Mouse (Mus musculus): ENCODE data around the gene Nktr.

Gene Nktr

DNA sequence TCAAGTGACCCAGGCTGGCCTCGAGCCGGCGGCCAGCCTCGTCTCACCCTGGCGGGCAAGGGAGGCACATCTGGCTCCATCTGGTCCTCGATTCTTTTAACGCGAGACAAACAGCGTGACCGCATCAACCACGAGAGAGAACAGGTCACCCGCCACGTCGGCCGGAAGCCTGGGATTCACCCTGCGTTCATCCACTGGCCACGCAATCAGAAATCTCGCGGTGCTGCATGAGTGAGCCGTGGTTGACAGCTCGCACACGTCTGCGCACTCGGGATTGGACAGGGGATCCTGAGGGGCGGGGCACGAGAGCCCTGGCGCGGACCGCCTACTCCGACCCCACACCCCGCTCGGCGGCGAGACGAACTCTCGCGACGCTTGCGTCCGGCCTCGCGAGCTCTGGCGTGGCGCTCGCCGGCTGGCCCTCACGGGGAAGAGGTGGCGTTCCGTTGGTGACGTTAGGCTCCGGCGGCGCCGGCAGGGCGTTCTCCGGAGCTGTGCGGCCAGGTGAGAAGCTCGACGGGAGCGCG lies at the start of gene Nktr:
TSS of gene Nktr (plus strand) at position 378 of the 527 bp plus-strand sequence.
- peak; percentile 95 to 96 for DNase-seq (ENCODE audit: low read depth in 1 of 2, low spot score in 2 of 2)

DNA sequence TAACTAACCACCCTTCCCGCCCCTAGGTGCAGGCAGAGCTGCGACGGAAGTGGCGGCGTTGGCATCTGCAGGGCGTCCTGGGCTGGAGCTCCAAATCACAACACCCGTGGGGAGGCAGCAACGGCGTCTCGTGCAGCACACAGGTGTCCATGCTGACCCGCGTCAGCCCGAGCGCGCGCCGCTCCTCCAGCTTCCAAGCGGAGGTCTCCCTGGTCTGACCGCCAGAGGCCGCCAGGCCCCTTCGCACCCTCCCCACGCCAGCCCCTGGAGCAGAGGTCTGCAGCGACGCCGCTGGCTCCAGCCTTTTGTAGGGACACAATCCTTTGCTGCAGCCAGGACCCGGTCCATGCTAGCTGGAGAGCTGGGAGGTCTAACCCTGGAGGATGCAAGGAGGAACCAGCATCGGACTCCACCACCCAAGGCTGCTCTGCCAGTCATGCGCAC lies 49.6 kb upstream of the Nktr start:
- DNase-seq (ENCODE audit: low read depth in 1 of 2, low spot score in 2 of 2), result peak in 1 of 2 experiments; percentile 15

DNA sequence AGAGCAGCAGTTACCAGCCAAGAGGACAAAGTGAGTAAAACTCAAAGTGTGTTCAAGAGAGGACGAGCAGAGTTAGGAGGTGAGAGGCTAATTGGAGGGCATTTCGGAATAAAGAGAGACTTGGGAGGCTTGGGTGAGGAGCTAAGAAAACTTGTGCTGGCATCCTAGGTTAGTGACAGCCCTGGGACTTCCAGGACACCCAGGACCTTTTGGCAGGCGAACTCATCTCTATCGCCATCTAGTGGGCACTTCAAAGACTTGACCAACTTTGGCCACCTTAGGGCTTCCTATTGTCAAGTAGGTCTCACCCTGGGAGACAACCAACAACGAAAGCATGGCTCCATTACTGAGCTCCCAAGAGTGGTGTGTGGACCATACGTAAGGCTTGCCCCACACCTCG lies 47.7 kb upstream of the Nktr start:
- no peak for DNase-seq (ENCODE audit: low read depth in 1 of 2, low spot score in 2 of 2)

DNA sequence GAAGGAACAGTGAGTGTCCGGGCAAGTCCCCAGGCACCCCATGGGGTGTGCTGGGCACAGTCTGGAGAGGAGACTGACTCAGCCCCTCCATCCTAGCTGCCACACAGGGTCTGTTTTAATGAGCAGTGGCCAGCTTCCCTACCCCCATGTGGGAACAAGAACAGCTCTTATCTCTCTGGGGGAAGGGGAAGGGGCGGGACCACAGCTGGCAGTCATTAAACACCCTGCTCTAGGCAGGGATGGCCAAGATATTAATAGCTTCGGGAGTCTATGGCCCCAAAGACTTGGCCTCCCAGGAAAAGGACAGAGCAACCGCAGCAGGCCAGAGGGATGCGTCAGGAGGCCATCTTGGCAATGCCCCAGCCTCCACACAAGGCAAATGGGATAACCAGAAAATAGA lies 46.7 kb upstream of the Nktr start:
- no peak for DNase-seq (ENCODE audit: low read depth in 1 of 2, low spot score in 2 of 2)

DNA sequence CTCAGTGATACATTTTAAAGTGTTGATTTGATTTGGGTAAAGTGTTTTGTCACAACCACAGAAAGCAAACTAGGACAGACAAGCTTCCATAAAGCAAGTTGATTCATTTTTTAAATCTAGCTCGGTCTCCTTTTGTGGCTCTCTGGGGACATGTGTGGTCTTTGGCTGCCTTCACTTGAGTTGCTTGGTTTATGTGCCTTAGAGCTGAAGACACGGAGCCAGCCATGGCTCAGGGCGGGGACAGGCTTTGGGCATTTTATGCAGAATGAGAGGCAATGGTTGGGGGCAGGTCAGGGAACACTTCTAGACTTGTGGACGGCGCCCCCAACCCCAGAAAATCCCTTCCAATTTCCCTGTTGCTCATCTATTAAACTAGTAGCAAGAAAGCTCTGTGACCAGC lies 45.3 kb upstream of the Nktr start:
- no peak for DNase-seq (ENCODE audit: low read depth in 1 of 2, low spot score in 2 of 2)

DNA sequence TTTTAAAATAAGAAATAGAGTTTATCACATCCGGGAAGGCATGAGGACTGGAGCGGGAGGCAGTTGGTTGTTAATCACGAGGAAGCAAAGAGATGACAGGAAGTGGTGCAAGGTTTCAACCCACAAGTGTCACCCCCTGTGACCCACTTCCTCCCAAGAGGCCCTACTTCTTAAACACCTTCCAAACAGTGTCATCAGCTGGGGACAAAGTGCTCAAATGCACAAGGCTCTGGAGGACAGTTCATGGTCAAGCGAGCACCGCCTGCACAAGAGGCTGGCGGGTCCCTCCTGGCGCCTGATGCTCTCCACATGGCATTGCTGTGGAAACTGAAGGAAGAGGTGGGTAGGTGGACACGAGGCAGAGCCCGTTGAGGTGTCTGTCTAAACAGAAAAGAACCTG lies 44.0 kb upstream of the Nktr start:
- DNase-seq (ENCODE audit: low read depth in 1 of 2, low spot score in 2 of 2), result peak; percentile 40 to 42

DNA sequence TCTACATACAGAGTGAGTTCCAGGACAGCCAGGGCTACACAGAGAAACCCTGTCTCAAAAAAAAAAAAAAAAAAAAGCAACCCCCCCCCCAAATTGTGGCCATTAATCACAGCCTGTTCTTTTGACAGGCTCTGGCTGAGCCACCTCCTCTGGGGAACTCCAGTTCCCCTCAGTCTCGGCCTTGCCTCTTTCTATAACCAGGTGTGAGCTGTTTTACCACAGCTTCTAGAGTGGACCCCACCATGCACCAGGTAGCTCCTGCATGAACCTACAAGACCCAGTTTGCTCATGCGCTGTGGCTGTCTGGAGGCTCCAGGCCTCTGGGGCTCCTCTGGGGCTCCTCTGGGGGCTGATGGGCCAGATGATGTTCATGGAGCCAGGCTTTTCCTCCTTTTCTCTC lies 43.4 kb upstream of the Nktr start:
- no peak for DNase-seq (ENCODE audit: low read depth in 1 of 2, low spot score in 2 of 2)

DNA sequence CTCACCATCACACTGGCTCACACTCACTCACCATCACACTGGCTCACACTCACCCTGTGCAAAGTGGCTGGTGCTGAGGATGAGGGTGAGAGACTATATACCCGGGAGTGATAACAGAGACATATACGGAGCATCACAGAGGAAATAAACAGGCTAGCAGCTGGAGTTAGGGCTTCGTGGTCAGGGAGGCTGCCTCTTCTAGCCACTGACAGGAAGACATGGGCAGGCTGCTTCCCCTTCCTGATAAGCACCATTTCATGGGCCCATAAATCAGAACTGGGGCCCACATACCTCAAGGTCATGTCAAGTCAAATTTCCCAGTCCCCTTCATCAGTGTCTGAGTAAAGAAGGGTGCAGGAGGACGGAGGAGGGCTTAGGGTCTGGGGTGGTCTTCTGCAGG lies 41.9 kb upstream of the Nktr start:
- DNase-seq (ENCODE audit: low read depth in 1 of 2, low spot score in 2 of 2), result no peak

DNA sequence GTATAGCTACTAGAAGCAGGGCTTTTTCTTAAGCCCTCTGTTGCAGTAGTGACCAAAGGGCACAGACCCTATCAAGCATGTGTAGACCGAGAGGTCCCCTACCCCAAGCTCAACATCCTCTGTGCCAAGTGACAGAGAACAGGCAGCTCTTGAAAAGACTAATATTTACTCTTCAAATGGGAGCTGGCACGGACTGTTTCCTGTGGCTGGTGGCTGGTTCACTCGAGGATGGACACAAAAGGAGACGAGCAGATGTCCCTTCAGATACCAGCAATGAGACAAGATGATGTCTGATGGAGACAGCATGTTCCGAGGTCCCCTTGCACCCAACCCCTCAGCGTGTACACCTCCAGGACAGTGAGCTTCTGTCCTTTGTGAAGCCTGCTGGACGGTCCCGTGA lies 41.5 kb upstream of the Nktr start:
- no peak for DNase-seq (ENCODE audit: low read depth in 1 of 2, low spot score in 2 of 2)

DNA sequence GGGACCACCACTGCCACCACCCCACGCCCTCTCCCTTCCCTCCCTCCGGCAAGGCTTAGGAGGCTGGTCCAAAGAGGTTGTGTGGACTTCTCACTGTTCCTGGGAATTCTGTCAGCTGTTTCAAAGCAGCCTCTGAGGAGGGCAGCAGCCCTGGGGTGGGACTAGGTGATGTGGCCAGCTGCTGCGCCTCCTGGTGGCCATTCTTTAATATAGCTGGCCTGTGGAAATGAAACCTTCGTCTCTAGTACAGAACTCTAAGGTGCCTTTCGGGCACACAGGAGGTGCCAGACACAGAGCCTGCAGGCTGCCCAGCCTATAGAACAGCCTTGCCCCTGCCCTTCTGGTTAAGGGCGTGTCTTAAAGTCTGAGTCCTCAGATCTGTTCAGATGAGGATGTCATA lies 39.4 kb upstream of the Nktr start:
- no peak for DNase-seq (ENCODE audit: low read depth in 1 of 2, low spot score in 2 of 2)

DNA sequence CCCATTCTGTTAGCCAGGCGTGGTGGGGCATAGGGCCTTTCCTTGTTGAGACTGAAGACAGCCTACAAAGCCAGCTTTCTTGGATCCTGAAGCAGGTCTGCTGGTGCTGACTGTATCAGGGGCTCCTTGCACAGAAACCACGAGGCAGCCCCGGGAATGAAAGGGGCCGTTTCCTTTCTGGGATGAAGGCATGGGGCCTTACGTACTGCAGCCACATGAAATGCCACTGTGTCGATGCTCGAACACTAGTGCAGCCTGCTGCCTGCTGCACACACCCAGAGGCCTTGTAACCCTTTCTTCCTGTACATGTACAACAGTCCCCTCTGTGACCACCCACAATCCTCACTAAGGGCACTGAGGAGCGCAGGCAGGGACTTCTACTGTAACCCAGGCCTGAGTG lies 37.8 kb upstream of the Nktr start:
- no peak for DNase-seq (ENCODE audit: low read depth in 1 of 2, low spot score in 2 of 2)

DNA sequence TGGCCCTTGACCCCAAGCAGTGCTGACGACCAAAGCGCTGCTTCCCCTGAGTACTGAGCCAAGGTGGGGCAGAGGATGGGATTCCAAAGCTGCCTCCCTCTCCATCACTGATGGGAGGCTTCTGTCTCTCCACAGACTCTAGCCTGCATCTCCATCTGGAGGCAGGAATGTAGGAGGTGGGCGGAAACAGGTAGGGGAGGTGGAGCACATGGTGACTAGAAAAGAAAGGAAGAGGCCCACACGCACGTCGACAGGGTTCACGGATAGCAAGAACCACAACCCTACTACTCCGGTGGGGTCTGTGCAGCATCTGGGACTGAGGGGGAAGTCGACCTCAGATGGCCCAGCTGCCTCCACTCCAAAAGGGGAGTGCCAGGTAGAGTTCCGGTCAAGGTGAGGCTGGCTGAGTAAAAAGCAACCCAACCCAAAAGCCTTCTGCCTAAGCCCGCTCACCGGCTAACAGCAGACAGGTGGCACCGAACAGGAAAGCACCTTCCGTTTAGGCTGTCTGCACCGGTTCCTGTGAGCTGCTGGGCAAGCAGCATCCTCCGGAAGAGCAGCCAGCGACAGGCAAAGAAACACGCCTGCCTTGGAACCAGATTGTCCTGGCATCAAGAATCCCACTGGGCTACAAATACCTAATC lies 36.8 kb upstream of the Nktr start:
- no peak for DNase-seq (ENCODE audit: low read depth in 1 of 2, low spot score in 2 of 2)

DNA sequence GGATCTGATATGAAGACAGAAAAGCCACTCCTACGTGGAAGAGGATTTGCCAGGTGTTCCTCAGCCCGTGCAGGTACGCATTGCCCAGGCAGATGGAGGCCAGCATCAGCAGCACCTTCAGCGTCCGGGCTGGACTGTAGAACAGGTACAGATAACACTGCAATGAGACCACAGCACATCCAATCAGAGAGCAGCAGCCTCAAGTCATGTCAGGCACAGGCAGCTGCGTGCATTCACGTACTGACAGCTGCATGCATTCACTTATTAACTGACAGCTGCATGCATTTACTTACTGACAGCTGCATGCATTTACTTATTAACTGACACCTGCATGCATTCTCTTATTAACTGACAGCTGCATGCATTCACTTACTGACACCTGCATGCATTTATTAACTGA lies 34.3 kb upstream of the Nktr start:
- no peak for DNase-seq (ENCODE audit: low read depth in 1 of 2, low spot score in 2 of 2)

DNA sequence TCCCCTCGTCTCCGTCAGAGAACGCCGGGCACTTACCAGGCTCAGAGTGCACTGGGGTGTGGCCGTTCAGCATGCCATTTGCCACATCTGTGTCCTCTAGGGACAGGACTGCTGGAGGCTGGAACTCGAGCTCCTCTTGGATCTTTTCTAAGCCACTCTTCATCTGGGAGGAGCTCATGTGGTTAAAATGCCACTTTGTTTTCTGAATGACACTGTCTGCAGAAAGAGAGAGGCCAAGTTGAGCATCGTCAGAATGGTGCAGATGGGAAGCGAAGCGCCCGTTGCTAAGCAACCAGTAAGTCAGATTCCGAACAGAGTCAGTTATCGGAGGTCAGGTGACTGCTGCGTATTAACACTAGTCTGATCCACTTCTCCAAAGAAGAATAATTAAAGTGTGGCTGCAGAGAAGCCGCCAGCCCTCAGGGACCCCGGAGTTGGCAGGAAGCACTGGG lies 28.7 kb upstream of the Nktr start:
- DNase-seq (ENCODE audit: low read depth in 1 of 2, low spot score in 2 of 2), result no peak

DNA sequence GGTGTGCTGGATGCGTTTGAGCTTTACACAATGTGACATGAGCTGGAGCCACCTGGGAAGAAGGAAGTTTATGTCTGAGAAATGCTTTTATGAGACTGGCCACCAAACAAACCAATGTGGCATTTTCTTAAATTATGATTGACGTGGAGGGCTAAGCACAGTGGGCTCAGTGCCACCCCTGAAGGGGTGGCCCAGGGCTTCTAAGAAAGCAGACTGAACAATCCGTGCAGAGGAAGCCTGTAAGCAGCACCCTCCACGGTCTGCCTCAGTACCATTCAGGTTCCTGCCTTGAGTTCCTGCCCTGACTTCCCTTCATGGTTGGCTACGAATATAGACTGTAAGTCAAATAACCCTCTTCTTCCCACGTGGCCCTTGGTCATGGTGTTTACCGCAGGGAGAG lies 28.2 kb upstream of the Nktr start:
- no peak for DNase-seq (ENCODE audit: low read depth in 1 of 2, low spot score in 2 of 2)

DNA sequence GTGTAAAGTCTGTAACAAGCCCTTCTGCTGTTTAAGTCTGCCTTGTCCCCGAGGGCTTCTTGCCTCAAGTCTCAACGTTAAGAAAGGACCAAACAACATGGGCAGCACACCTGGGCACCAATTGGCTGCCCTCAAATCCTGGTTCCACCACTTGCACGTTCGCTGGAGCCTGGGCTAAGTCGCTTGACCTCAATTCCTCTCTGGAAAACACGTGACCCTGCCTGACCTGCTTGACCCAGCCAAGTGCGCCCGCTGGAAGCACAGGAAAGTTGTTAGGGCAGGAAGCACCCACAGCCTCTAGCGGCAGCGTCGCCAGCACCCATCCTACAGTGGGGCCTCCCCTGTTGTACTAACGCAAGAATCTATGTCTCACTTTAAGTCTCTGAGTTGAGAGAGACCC lies 24.2 kb upstream of the Nktr start:
- no peak for DNase-seq (ENCODE audit: low read depth in 1 of 2, low spot score in 2 of 2)

DNA sequence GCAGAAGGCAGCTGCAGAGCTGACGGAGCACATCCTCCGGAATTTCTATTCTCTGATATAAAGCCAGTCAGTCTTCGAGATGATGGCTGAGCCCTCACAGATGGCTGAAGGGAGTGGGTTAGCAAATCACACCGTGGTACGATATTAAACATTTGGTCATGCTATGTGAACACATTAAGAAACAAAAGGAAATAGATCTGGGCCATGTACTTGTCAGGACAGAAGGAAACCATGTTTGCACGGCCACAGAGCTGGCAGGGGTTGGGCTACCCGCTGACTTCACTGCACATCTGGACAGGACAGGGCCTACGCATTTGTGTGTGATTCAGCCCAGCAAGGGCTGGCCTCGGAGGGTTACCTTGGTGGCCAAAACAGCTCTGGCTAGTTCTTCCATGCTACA lies 22.3 kb upstream of the Nktr start:
- DNase-seq (ENCODE audit: low read depth in 1 of 2, low spot score in 2 of 2), result no peak

DNA sequence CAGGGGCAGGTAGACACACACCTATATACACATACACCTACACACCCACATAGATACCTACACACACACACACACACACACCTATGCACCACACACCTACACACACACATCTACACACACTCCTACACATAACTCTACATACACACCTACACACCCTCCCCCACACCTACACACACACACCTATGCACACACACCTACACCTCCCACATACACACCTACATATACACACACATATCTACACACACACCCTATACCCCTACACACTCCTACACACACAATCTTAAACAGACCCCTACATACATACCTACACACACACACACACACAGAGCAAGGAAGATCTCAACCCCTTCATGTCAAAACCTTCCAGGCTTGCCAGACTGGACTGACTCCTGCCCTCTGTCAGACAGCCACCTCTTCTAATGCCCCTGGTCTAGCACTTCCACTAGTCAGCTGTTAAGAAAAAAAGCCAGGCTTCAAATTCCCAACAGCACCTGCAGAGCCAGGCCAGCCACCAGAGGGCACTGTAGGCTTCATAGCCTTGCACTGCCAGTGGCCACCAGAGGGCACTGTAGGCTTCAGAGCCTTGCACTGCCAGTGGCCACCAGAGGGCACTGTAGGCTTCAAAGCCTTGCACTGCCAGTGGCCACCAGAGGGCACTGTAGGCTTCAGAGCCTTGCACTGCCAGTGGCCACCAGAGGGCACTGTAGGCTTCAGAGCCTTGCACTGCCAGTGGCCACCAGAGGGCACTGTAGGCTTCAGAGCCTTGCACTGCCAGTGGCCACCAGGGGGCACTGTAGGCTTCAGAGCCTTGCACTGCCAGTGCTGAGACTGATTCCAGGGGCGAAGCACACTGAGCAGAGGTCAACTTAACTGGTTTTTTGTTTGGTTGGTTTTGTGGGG lies 21.6 kb upstream of the Nktr start:
- DNase-seq (ENCODE audit: low read depth in 1 of 2, low spot score in 2 of 2), result peak; percentile 56 to 83

DNA sequence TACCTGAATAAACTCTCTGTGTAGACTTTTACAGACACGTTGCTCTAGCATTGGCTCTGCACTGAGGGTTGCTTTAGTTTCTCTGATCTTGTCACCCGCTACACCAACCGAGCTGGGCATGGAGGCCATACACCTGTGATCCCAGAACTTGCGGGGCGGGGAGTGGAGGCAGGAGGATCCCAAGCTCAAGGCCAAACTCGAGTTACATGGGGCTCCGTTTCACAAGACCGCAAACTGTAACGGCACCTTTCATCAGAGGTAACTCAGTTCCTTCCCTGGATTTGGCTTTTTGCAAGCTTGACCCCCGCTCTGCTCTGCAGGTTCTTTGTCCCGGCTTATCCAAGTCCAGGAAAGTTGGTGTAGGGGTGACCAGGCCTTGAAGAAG lies 14.7 kb upstream of the Nktr start:
- no peak for DNase-seq (ENCODE audit: low read depth in 1 of 2, low spot score in 2 of 2)

DNA sequence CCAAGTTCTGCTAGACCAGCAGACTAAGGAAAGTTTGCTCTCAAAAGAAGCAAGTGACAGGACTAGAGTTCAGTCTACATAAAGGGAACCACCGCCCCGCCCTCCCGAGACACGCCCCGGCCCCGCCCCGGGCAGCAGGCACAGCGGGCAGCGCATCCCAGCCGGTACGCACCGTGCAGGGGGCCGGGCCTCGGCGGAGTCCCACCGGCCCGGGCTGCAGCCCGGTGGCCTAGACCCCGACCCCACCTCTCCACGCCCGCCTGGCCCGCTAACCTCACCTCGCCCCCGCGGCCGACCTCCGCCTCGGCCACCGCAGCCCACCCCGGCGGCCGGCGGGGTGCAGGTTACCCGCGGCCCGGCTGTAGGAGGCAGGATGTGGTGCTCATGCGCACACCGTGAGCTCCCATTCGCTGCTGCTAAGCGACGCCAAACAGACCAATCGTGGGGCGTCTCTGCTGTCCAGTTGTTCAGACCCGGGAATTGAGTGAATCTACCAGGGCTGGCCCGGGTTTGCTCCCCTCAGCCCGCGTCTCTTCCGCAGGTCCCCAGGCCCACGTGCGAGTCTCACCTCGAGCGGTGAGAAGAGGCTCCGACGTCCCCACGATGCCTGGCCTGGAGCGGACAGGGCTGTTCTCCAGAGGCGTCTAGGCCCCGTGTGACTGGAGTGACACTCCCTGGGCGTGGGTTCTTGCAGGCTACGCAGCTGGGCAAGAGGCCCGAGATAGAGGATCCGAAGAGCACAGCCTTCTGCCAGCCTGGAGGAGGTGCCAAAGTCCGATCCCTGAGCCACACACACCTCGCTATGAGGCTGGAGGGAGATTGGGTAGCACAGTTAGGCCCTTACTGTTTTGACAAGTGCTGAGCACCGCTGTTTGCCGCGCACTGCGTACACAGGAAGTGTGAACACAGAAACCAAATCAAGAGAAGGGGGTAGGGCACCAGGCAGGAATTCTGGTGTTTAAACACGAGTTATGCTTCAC lies 14.0 kb upstream of the Nktr start, which contains the start of gene Sec22c:
TSS of gene Sec22c (minus strand) at position 845 of the 980 bp plus-strand sequence.
- peak; percentile 76 to 87 for DNase-seq (ENCODE audit: low read depth in 1 of 2, low spot score in 2 of 2)

All from monocyte, adult 2 months (primary cell).